Mouse (Mus musculus) erythroblast, embryonic 14.5 days (primary cell): ENCODE measurements around the gene Uchl5.

Experiments
- GATA1 ChIP-seq: IDR thresholded peaks from 2 replicates; pipeline ENCODE4 v1.6.1; 2012; ENCODE audit warnings: low read length, inconsistent platforms, mixed read lengths
- TAL1 ChIP-seq: IDR thresholded peaks from 3 replicates; pipeline ENCODE4 v1.6.1; 2012; ENCODE audit warnings: low read length, inconsistent platforms, mixed read lengths

- TF ChIP-seq TAL1 = no peak
- no peak for TF ChIP-seq GATA1
Measured at GRCm38 (mm10) chr1:143776446-143777411, at the start of gene Uchl5, which contains the start of gene Trove2.
